Mouse (Mus musculus) mesoderm, embryonic 11.5 days (tissue): ENCODE data around the gene Hif3a.
"Not testable (repeated sequence)": the region's sequence is repeated elsewhere in the genome, so short reads cannot be mapped to it uniquely, and the experiment has no call there.

Experiments used
- DNase-seq: peaks from one replicate; pipeline ENCODE4 v3.0.0-alpha.2; 2012; ENCODE audit warnings: low read depth, low spot score

Hif3a gene

GRCm38 (mm10) chr7:17062389-17062788 is at the start of gene Hif3a:
Hif3a (minus strand) TSS chr7:17062427.
- peak; percentile 90 for DNase-seq

GRCm38 (mm10) chr7:17101631-17102030 is 39.4 kb upstream of the Hif3a start:
- DNase-seq = not testable (repeated sequence)

DNA sequence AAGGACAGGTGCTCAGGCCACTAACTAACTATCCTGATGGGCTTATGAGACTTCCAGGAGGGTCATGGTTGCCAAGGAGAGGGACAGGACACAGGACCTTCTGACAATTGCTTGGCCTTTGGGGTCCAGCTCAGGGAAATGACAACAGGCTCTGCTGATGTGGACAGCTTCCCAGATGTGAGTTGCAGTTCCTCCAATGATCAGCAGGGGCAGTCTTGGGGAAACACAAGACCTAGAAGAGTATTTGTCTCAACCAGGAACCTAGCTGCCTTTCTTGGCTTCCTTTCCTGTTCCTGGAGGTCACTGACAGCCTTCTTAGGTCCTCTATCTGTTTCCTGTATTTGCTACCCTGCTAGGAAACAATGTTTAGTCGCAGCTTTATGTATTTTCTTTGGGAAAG is 29.1 kb upstream of the Hif3a start:
- peak; percentile 12 for DNase-seq

GRCm38 (mm10) chr7:17090058-17090585 is 27.9 kb upstream of the Hif3a start:
- no peak for DNase-seq

- DNase-seq = no peak
Measured at GRCm38 (mm10) chr7:17087731-17088130, 25.5 kb upstream of the Hif3a start.

GRCm38 (mm10) chr7:17082766-17083165 is 20.5 kb upstream of the Hif3a start:
- no peak for DNase-seq

DNA sequence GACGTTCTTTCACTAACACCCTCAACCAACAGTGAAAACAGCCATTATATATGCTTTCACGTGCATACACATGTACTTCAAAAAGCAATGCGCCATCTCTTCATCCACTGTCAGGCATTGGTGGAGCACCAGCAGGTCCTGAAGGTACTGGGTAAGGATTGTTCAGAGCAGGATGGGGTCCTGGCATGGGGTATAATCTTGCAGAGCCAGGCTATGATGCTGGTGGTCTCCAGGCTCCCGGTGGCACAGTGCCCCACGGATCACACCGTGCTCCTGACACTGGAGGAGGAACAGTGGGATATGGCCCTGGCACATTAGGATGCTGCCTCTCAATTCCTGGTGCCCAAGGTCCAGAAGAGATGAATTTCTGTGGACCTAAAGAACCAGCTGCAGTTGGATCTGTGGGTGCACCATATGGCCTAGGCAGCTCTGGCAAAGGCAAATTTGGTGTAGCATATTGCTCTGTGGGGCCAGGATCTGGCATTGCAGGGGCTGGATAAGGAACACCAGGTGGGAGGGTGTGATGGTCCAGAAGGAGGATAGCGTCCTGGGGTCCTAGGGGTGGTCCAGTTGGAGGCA is 15.9 kb upstream of the Hif3a start:
- no peak for DNase-seq

DNA sequence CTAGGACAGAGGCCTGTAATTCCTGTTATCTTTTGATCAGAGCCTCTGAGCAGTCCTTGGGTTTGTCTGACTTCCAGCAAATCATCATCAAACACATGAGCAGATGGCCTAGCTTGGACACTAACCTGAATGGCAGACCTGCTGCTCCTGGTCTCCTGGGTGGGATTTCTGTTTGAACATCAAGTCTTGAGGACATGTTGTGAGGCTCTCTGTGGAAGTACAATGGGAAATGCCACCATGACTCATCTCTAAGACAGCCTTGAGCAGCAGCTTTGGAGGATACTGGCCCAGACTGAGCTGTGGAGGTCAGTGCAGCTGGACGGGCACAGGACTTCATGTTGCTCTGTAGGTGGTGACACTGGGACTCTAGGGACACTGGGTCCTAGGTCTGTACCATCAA is 14.3 kb upstream of the Hif3a start:
- DNase-seq = no peak

DNA sequence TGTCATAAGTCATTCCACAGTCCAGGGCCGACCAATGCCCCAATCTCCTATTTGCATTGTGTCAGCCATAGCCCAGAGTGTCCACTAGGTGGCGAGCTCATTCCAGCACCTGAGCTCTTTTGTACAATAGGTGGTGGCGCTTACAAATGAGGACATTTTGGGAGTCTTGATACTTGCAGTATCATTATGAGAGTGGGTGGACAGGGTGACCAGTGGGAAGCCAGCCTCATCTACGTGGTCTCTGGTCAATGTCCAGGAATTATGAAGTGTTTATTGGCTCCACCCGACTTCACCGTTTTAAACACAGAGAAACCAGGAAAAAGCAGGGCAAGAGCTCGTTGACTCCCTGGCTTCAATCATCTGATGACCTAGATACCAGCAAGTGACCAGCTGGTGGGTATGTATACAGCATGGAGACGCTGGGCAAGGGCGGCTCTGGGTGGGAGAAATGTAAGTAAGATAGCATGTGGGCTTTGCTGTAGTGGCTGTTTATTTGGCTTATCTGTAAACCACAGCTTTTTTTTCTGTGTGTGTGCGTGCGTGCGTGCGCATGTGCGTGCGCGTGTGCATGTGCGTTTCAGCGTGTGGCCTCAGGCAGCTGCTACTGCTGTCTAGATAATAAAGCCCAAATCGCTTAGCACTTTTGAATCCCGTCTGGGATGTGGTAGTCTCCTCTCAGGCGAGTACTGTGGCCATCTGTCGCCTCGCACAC is 11.8 kb upstream of the Hif3a start, which contains the start of gene Psg16:
TSS of gene Psg16 (plus strand) at position 137 of the 712 bp plus-strand sequence.
- peak; percentile 68 for DNase-seq

DNA sequence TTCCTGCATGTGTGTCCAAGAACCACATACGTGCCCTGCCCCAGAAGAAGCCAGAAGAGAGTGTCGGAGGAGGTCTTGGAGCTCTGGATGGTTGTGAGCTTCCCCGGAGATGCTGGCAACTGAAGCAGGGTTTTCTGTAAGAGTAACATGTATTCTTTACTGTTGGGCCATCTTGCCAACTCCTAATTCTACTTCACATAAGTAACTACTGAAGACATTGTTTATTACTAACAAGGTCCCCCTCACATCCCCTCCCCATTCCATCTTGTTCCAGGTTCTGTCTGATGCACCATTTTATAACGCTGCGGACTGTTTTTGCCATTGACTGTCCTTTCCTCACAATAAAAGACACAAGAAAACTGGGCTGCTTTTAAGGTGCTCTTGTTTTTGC is 11.3 kb upstream of the Hif3a start:
- DNase-seq = no peak

GRCm38 (mm10) chr7:17067651-17068050 is 5.4 kb upstream of the Hif3a start:
- not testable (repeated sequence) for DNase-seq

GRCm38 (mm10) chr7:17067000-17067399 is 4.8 kb upstream of the Hif3a start:
- no peak for DNase-seq

DNA sequence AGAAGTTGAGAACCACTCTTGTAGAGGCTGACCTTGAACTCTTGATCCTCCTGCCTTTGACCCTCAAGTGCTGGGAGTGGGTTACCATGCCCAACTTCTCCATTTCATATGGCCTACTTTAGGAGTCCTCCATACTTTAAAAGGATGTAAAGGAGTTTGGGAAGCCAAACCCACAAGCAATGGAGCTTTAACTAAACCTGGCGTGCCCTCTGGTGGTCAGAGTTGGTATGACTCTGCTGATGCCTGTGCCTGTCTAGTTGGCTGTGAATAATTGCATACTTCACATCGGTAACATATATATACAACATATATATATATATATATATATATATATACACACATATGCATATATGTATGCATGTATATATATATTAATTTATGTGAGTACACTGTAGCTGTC is 4.2 kb upstream of the Hif3a start:
- DNase-seq = peak; percentile 71

- DNase-seq = no peak
Measured at GRCm38 (mm10) chr7:17065620-17066019, 3.4 kb upstream of the Hif3a start.

DNA sequence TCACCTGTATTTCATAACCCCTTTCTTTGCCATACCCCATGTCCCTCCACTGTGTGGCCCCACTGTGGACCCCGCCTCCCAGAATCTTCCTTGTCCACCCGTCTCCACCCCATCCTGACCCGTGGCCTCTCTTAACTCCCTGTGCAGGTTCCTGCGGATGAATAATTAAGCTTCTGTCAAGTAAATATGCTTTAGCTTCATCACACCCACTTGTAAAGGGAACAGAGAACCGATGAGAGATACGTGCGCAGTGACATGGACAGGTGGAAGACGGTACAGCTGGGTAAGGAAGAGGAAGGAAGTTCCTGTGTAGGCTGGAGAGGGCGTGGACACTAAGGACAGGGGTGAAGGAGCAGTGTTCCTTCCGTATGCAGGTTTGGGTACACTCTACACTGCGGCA is 618 bp upstream of the Hif3a start:
- no peak for DNase-seq

DNA sequence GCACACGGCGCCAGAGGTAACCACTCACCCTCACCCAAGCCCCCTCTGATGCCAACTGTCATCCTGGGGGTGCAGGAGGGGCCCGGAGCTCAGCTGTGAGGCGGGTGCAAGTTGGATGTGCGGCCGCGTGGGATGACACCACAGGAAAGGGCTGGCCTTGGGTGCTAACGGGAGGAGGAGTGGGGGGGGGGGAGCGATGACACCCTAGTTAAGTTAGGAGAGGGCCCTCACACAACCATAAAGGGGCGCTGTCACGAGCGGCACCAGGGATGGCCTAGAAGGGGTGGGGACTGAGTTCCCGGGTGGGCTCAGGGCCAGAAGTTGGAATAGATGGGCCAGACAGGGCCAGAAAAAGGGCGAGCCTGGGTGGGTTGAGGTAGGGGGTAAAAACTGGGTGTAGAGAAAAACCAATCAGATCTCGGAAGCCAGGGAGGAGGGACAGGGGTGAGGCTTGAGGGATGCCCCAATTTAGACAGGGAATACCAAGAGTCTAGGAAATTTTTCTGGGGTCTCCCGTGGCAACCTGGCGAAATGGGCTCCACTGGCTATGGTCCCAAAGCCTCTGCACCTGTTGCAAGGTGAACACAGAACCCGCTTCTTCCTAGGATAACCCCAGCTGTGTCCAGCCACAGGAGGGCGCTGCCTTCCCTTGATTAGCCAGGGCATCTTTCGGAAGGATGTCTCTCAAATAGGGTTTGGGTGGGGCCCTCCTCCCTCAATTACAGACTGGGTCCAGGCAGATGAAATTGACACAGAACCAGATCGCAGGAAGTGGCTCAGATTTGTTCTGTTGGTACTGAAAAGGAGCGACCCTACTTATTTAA is 1.2 kb downstream of the Hif3a start:
- no peak for DNase-seq

- DNase-seq = no peak
Measured at GRCm38 (mm10) chr7:17060031-17060781, 2.0 kb downstream of the Hif3a start.

- DNase-seq = no peak
Measured at GRCm38 (mm10) chr7:17059463-17059844, 2.8 kb downstream of the Hif3a start.

DNA sequence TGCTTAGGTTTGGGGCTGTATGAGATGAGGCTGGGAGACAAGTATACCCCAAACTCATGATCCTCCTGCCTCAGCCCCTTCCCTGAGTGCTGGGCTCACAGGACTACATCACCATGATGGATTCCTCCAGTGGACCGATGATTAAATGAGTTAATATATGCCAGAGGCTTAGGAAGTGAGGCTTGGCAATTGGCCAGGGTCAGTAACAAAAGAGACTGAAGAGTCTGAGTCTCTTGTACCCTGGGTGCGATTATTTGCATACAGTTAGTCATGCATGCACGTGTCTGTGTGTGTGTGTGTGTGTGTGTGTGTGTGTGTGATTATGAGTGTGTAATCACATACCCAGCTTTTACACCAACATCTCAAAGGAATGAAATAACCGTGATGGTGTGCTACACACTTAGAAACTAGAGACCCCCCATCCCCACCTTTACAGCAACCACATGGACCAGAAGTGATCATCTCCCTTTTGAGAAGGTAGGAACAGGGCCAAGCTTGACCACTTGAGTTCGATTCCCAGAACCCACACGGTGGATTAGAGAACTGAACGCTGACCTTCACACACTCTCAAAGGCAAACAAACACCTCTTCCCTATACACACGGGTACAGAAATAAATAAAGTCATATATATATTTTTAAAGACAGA is 3.3 kb downstream of the Hif3a start:
- no peak for DNase-seq

- peak; percentile 74 for DNase-seq
Measured at GRCm38 (mm10) chr7:17058071-17058689, 4.0 kb downstream of the Hif3a start.
